Mouse (Mus musculus) midbrain, postnatal 0 days (tissue): ENCODE measurements around the gene Urad. TPM values are rescaled to one million over a fixed set of nuclear protein-coding genes. Genes with fewer than 3 reads are reported as not detected.

Experiments
- ATAC-seq: fragments of 200-750 bp; cut with Nextera tagmentation; 2 replicates; pipeline ENCODE4 v1.8.0; 2017; ENCODE audit warnings: moderate number of reproducible peaks, mild to moderate bottlenecking, moderate TSS enrichment, moderate library complexity; ENCODE audit not compliant: low FRiP score
- DNase-seq: peaks from one replicate; pipeline ENCODE4 v3.0.0-alpha.2; 2015; ENCODE audit warnings: low spot score
- H3K27ac ChIP-seq: fragments of 300-500 bp; sonication (generic); 2 replicates; pipeline ENCODE4 v1.5.1; 2014; ENCODE audit warnings: low read depth, mild to moderate bottlenecking, low read length, mixed read lengths
- H3K27me3 ChIP-seq: fragments of 300-500 bp; sonication (generic); 2 replicates; pipeline ENCODE4 v1.6.1; 2014; ENCODE audit warnings: low read length, control low read depth, mixed read lengths; ENCODE audit not compliant: insufficient read depth
- H3K36me3 ChIP-seq: fragments of 300-500 bp; sonication (generic); 2 replicates; pipeline ENCODE4 v1.6.1; 2014; ENCODE audit warnings: low read length, control low read depth, mixed read lengths; ENCODE audit not compliant: insufficient read depth
- H3K4me1 ChIP-seq: fragments of 300-500 bp; sonication (generic); 2 replicates; pipeline ENCODE4 v1.6.1; 2014; ENCODE audit warnings: mild to moderate bottlenecking, control low read depth, antibody characterized with exemption, low read length, mixed read lengths; ENCODE audit not compliant: insufficient read depth
- H3K4me2 ChIP-seq: fragments of 300-500 bp; sonication (generic); 2 replicates; pipeline ENCODE4 v1.6.1; 2014; ENCODE audit warnings: low read depth, mild to moderate bottlenecking, low read length, mixed read lengths; ENCODE audit not compliant: poor library complexity, severe bottlenecking
- H3K4me3 ChIP-seq: fragments of 300-500 bp; sonication (generic); 2 replicates; pipeline ENCODE4 v1.5.1; 2014; ENCODE audit warnings: low read depth, mild to moderate bottlenecking, low read length, moderate library complexity
- H3K9ac ChIP-seq: fragments of 300-500 bp; sonication (generic); replicated peaks from 2 replicates; pipeline ENCODE4 v1.6.1; 2014; ENCODE audit warnings: mild to moderate bottlenecking, low read length, moderate library complexity, mixed read lengths; ENCODE audit not compliant: poor library complexity, severe bottlenecking
- H3K9me3 ChIP-seq: fragments of 300-500 bp; sonication (generic); 2 replicates; pipeline ENCODE4 v1.6.1; 2016; ENCODE audit warnings: low read length, control low read depth
- CTCF ChIP-seq: IDR thresholded peaks from 2 replicates; pipeline ENCODE4 v1.5.1; 2016; ENCODE audit warnings: antibody characterized with exemption, mild to moderate bottlenecking
- WGBS: fragments of 180-500 bp; shearing (Covaris S2); extraction: QIAGEN DNeasy Blood & Tissue Kit; methylation state at CpG from one replicate; pipeline ENCODE4 v1.1.7; 2014; 5-methylcytosine and 5-hydroxymethylcytosine counted together
- polyA plus RNA-seq: library from polyadenylated mRNA; unstranded; fragments of >200 nt; fragmentation: Nextera tagmentation; extraction: Ambion mirVana; gene quantifications from 2 replicates; pipeline ENCODE4 v1.2.1, GENCODE M21; 2015
- total RNA-seq: library from RNA; depleted of rRNA; stranded (reverse); fragments of >200 nt; gene quantifications from 2 replicates; pipeline ENCODE4 v1.2.3, GENCODE M21; 2014

The Urad gene
- total and polyA plus RNA-seq, 2 experiments from 2014 or later = not detected

DNA sequence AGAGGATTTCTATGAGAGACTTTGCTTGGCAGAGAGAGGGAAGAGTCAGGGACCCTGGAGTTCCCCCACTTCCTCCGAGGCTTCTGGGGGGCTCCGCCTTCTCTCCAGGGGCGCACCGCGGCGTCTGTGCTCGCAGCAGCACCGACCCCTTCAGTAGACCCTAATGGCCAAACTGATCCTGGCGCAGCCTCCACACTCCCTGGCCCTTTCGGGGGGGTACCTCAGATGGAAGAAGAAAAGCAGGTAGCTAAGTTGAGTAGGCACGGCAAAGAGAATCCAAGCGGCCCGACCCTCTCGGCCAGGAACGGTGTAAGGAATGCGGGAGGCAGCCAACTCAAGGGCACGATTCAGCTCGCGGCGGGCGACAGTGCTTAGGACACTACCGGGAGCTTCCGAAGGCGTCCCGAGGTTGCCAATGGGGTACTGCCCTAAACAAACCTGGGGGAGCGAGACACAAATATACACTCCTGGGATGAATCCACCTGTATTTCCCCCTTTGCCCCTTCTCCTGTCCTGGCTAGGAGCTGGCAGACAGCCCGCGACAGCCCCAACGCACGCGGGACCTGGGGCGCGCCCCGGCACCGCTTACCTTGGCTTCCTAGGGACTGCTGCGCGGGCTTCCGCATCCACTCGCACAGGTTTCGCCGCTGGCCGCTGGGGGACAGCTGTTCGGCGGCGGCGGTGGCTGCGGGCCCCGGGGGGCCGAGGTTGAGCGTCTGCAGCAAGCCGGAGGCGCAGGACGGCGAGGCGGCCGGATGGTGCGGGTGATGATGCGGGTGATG lies 16.2 kb downstream of the Urad start:
- no peak for ATAC-seq
- no peak for TF ChIP-seq CTCF
- H3K4me3 ChIP-seq = 0 out of 2 replicates have a peak overlapping the region, but pooled peaks have one; percentile 5

DNA sequence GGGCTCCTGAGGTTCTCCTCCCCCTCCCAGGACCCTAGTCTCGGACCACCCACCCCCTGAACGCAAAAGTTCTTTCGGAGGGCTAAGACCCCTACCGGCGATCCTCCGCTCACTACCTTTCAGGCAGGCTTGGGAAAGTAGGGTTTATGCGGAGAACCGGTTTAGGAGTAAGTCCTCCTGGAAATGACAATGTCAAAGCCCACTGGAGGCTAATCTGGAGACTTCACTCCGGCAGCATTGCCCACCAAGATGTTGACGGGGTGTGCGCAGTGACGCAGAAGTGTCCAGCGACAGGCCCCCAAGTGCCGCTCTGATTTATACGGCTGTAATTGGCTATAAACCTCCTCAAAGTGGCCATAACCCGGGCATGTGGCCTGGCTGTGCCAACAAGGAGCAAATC lies 17.1 kb downstream of the Urad start:
- DNase-seq (no peak), ATAC-seq (no peak)
- Histone ChIP-seq H3K4me3 (0 out of 2 replicates have a peak overlapping the region, but pooled peaks have one; percentile 3), H3K27ac (no peak overlapping the region), H3K4me1 (no peaks in the 10 kb centered on the region), H3K4me2 (no peak overlapping the region), H3K9ac (no peak overlapping the region), H3K9me3 (no peaks in the 10 kb centered on the region), H3K27me3 (peaks cover 99% of the 10 kb centered on the region), H3K36me3 (no peaks in the 10 kb centered on the region)
- TF ChIP-seq CTCF = no peak
- WGBS = 1% methylated on average over 16 of the region's 16 CpGs

More for the DNA sequence above, 16.2 kb downstream of the Urad start:
- DNase-seq = no peak
- 1% methylated on average over 57 of the region's 58 CpGs for WGBS
- Histone ChIP-seq H3K4me1 (no peaks in the 10 kb centered on the region), H3K9me3 (no peaks in the 10 kb centered on the region), H3K9ac (no peak overlapping the region), H3K27me3 (peaks cover 100% of the 10 kb centered on the region), H3K36me3 (no peaks in the 10 kb centered on the region), H3K4me2 (no peak overlapping the region), H3K27ac (no peak overlapping the region)

DNA sequence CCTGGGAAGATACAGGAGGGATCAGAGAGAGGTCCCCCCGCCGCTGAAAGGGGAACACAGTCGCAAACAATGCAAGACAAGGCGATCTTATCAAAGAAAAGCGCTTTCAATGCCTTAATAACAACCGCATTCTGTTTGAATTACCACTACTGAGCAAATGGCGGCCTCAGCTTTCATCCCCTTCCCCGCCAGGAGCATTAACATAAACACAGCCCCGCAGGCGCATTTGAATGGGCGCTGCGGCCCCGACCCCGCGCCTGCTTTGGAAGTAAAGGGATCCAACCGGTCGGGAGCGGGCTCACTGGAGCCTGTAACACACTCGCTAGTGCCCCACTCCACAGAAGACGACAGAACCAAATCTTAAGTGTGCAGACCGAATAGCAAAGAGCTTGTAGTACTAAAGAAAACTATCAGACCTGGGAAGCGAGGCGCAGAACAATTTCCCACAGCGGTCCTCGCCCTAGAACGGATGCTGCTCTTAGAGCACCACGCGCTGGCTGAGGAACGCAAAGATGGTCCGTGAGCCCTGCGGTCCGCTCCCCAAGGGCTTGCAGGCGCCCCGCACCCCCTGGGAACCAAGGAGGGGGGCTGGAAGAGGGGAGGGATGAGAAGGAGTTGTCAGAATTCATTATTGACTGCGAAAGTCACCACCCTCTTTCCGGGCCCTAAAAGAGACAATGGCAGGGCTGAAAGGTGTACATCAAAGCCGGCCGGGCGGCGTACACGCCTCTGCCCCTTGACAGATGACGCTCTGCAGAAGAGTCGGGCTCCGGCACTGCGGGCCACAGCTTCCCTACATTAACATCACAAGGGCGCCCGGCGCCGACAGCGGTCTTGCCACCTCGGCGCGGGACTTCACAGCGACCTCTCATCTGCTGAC lies 17.7 kb downstream of the Urad start:
- Histone ChIP-seq H3K9me3 (no peaks in the 10 kb centered on the region), H3K36me3 (no peaks in the 10 kb centered on the region), H3K27me3 (peaks cover 99% of the 10 kb centered on the region), H3K27ac (no peak overlapping the region), H3K4me1 (no peaks in the 10 kb centered on the region), H3K4me2 (no peak overlapping the region), H3K9ac (no peak overlapping the region), H3K4me3 (0 out of 2 replicates have a peak overlapping the region, but pooled peaks have one; percentile 3)
- WGBS = under 1% methylated on average over 54 of the region's 54 CpGs
- no peak for TF ChIP-seq CTCF
- no peak for DNase-seq
- no peak for ATAC-seq

DNA sequence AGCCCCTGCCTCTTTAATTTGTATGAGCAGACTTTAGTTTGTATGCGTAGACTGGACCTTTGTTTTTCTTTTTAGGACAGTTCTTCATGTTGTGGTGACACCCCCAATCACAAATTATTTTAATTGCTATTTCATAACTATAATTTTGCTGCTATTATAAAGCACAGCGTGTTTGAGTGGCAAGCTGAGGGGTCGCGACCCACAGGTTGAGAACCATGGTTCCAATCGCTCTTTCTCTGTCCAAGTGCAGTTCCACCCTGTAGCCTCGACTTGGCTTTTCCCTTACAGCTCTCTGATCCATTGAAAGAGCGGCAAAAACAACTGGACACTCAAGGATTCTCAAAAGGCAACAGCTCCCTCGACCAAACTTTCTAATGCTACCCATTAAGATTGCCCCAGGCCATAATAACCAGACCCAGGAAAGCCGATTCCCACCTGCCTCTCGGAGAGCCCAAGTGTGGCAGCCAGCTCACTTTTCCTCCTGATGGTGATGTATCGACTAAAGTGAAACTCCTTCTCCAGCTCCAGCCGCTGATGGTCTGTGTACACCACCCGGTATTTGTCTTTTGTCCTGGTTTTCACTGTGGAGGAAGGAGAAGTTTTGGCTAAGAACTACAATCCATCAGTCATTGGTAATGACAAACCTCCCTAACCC lies 19.4 kb downstream of the Urad start:
- no peaks in the 10 kb centered on the region for H3K9me3 ChIP-seq
- H3K27ac ChIP-seq = no peak overlapping the region
- no peaks in the 10 kb centered on the region for H3K4me1 ChIP-seq
- 5% methylated on average over 13 of the region's 13 CpGs for WGBS
- H3K4me3 ChIP-seq = no peak overlapping the region
- H3K27me3 ChIP-seq = peaks cover 99% of the 10 kb centered on the region
- H3K36me3 ChIP-seq = no peaks in the 10 kb centered on the region
- DNase-seq (no peak), ATAC-seq (no peak)
- no peak for TF ChIP-seq CTCF
- H3K4me2 ChIP-seq = no peak overlapping the region
- H3K9ac ChIP-seq = no peak overlapping the region

DNA sequence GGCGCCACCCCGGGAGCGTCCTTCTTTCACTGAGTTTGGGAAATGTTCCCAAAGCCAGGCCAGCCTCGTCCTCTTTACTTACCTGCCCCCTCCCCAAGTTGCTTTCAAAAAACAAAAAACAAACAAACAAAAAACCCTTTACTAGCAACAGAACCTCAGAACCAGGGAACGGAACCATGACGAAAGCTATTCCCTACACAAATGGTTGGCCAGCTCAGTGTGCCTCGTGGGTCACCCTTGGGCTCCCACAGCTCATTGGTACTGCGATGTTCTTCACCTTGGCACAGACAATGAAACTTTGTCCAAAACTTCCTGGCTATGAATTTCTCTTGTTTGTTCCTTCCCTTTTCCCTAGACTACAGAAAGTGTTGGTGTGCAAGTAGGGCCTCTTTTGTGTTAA lies 20.1 kb downstream of the Urad start:
- no peak for DNase-seq
- WGBS = 3% methylated on average over 8 of the region's 8 CpGs
- Histone ChIP-seq H3K9me3 (no peaks in the 10 kb centered on the region), H3K4me2 (no peak overlapping the region), H3K27me3 (peaks cover 99% of the 10 kb centered on the region), H3K27ac (no peak overlapping the region), H3K4me1 (no peaks in the 10 kb centered on the region), H3K9ac (no peak overlapping the region), H3K4me3 (no peak overlapping the region), H3K36me3 (no peaks in the 10 kb centered on the region)
- TF ChIP-seq CTCF = no peak
- ATAC-seq = no peak
